Mouse (Mus musculus) natural killer cell, adult 2 months (primary cell): ENCODE measurements at regions not wholly inside any gene's neighbourhood (a gene's known extent, or its start where the extent isn't known, plus 50 kb on each side); places are given as distances from the start of the nearest gene placed in this dataset.

Experiments used
- DNase-seq, 2 experiments: peaks; one replicate each; pipeline ENCODE4 v3.0.0; 2022; ENCODE audit warnings: low spot score in 2 of 2

DNA sequence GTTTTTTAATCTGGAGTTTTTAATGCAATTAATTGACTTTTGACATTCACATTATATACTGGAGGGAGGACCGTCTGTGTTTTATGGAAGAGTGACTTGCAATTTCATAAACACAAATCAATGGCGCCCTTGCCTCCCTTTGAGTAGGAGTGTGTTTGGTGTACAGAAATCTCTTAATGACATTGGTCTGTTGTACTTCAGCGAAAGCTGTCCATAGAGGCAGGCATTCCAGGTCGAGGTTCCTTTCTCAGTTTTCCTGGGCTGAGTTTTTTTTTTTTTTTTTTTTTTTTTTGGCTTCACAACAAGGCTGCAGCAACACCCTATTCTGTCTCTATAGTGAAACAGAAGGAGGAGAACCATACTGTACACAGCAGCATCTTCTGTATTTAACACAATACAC, 427.4 kb upstream of the Ccnh start:
- no peak for DNase-seq

DNA sequence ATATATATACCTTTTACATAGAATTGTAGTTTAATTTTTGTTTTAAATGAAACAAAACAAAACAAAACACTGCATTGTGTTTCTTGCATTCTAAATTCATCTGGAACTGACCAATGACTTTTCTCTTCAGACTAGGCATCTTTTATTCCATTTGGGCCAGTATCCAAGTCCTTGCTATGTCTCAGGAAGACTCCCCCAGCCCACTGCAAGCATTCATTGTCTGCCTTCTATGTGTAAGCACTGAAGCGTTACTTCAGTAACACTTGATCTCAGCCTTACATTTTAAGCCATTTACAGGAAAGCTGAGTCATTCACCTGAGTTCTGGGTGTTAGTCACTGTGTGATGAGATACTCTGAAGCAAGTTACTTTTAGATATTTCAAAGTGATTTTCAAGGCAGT, 425.3 kb upstream of the Ccnh start:
- no peak for DNase-seq

DNA sequence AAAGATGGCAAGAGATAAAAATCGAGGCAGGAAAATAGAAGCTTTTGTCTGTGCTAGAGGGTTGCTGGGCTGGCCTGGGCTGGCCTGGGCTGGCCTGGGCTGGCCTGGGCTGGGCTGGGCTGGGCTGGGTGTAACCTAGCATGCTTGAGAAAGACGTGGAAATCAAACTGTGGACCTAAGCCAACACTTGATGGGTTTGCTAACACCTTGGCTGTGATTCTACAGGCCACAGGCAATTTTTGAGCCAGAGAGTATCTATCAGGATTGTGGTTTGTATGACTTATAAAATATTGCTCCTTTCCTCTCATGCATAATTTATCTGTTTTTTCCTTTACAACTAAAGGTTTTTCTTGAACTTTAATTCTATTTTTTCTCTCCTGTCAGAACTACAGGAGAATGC, 417.3 kb upstream of the Ccnh start:
- DNase-seq: no peak

DNA sequence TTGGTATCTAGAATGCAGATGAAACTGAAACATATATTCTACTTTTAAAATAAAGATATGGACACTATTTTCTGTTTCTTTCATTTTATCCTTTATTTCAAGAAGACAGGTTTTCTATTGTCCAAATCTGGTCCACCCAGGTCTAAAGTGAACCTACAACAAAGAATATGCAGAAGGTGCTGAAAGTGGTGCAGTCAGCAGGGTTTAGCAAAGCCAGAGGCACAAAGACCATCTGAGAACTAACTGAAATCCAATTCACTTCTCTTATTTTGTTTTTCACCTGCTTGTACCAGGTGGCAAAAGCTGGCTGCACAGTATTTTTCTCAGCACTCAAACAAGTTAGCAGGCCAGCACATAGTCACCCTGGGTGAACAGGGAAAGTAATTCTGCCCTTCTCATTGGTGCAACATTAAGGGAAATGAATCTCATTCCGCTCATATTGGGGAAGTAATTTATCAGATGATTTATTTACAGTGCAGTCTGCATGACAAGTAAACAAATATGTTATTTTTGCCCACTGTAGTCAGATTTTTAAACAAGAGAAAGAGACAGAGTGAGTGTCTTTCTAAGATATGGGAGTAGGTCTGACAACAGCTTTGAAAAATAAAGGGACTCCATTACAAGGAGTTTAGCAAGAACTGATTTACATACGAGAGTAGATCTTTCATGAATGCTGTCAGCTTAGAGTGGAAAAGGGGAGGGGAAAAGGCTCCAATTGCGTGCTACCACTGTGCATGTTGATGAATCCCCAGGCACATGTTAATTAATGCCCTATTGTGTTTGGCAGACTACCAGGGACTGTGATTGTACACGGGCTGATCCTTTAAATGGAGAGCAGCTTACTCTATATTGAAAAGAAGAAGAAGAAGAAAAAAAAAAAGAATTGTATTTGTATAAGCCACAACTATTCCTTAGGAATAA, 405.9 kb upstream of the Ccnh start:
- DNase-seq: no peak

DNA sequence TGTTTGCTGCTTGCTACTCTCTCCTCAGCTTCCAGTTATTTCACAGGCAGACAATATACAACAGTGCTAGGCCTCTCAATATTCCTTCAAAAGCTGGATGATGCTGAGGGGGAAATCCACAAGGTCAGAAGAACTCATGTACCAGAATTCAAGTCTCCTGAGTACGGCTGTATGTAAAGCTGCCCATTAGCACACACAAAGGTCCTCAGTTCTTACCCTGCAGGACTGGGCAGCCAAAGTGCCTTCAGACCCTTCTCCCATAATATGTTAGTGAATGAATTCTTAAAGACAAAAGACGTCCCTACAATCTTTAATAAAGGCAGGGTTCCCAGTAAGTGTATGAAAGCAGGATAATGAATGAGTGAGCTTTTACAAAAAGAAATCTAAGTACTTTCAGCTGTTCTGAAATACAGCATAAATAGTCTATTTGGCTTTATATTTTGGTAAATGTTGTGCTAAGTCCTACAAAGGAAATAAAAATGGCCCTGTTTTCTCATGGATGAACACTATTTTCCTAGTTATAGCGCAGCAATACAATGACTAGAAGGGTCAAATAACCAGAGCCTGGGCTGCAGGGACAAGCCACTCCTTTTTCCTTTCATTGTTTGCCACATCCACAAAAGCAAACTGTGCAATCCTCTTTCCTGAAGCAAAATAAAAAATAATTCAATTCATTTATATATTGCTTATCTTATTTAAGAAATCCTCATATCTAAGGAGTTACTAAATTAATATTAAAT, 384.8 kb upstream of the Ccnh start:
- no peak for DNase-seq

DNA sequence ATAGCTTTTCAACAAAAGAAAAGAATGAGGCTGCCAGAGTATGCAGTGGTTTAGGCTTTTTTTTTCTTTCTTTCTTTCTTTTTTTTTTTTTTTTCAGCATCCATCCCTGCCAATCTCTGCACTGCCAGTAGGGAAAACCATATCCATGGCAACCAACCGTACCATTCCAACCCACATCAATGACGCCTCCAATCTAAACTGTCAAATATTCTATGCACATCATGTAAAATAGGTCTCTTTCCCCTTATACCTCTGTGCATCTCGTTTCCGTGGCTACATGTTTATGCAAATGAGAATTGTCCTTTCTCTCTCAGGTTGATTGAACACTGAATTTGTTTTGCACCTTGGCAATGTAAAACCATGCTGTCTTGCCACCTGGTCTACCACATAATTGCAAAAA, 384.0 kb upstream of the Ccnh start:
- no peak for DNase-seq

DNA sequence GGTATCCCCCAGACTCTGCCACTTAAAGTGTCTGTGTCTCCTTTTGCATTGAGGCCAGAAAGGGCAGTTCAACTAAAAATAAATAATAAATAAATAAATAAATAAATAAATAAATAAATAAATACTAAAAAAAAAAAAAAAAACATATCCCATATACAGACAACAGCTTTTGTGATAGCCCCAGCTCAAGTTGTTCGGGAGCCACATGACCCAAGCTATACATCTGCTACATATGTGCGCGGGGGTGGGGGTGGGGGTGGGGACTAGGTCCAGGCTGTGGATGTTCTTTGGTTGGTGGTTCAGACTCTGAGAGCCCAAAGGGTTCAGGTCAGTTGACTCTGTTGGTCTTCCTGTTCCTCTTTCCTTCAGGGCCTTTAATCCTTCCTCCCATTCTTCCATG, 379.6 kb upstream of the Ccnh start:
- no peak for DNase-seq
